In genomic region chrX:74428826-74429276, GRCm38 (mm10) we compare ENCODE assay signal across 7 mouse cellular contexts. TPM values are rescaled to one million over a fixed set of nuclear protein-coding genes. Genes with fewer than 3 reads are reported as not detected.
DNase-seq lines count a peak whose midpoint lies in the region; ATAC-seq and TF ChIP-seq lines count a peak whose summit lies in the region.

G6pdx (minus strand) TSS chrX:74429194.

- no peaks in the 10 kb centered on the region for H3K36me3 ChIP-seq in embryonic facial prominence, embryonic 12.5 days
- no peaks in the 10 kb centered on the region for H3K36me3 ChIP-seq in kidney, adult 2 months (ENCODE audit: control insufficient read depth, insufficient read depth, low read length)
- peaks cover 3% of the 10 kb centered on the region; the same call in 1 of the 2 replicates for H3K36me3 ChIP-seq in limb, embryonic 12.5 days
- no peaks in the 10 kb centered on the region for H3K36me3 ChIP-seq in midbrain, embryonic 15.5 days (replicated peaks)
- no peaks in the 10 kb centered on the region for H3K36me3 ChIP-seq in spleen, adult 2 months (ENCODE audit: control insufficient read depth, insufficient read depth, low read length)

- peak; percentile 33 for TF ChIP-seq POLR2A in kidney, adult 2 months (IDR thresholded peaks at IDR 0.05; ENCODE audit: low read depth, low read length)
- TF ChIP-seq POLR2A in spleen, adult 2 months (IDR thresholded peaks at IDR 0.05; ENCODE audit: low read depth, low read length), result peak; percentile 43

- H3K9me3 ChIP-seq in embryonic facial prominence, embryonic 12.5 days, result no peaks in the 10 kb centered on the region
- H3K9me3 ChIP-seq in limb, embryonic 12.5 days, result no peaks in the 10 kb centered on the region
- no peaks in the 10 kb centered on the region for H3K9me3 ChIP-seq in midbrain, embryonic 15.5 days

- H3K4me2 ChIP-seq in embryonic facial prominence, embryonic 12.5 days (replicated peaks), result peak within 1 kb of the TSS; percentile 56
- H3K4me2 ChIP-seq in limb, embryonic 12.5 days, result peak within 1 kb of the TSS; percentile 58
- peak within 1 kb of the TSS; percentile 63 for H3K4me2 ChIP-seq in midbrain, embryonic 15.5 days

- 0 out of 2 replicates have a peak, but pooled peaks have one; percentile 9 for TF ChIP-seq CTCF in kidney, adult 2 months (conservative IDR thresholded peaks at IDR 0.05; ENCODE audit: insufficient read depth, insufficient read length, low read depth, low read length)
- TF ChIP-seq CTCF in spleen, adult 2 months (IDR thresholded peaks at IDR 0.05; ENCODE audit: extremely low read depth, insufficient read depth, insufficient read length, insufficient replicate concordance), result no peak

- ATAC-seq in embryonic facial prominence, embryonic 12.5 days (ENCODE audit: insufficient number of reproducible peaks, insufficient read depth, low FRiP score, low TSS enrichment), result peak; percentile 83
- peak; percentile 78 for ATAC-seq in limb, embryonic 12.5 days (ENCODE audit: insufficient number of reproducible peaks, insufficient read depth, low FRiP score, low TSS enrichment, low read depth)
- peak; percentile 90 for ATAC-seq in midbrain, embryonic 15.5 days (replicated peaks)

- H3K4me3 ChIP-seq in embryonic facial prominence, embryonic 12.5 days, result peak within 1 kb of the TSS; percentile 50
- peak within 1 kb of the TSS; percentile 83 for H3K4me3 ChIP-seq in kidney, adult 2 months (ENCODE audit: insufficient read depth, low read depth, low read length)
- H3K4me3 ChIP-seq in limb, embryonic 12.5 days (replicated peaks), result peak within 1 kb of the TSS; percentile 52
- H3K4me3 ChIP-seq in midbrain, embryonic 15.5 days, result peak within 1 kb of the TSS; percentile 52
- peak within 1 kb of the TSS; percentile 94 for H3K4me3 ChIP-seq in spleen, adult 2 months (ENCODE audit: extremely low read depth, insufficient read depth, insufficient read length)

- WGBS in embryonic facial prominence, embryonic 12.5 days, result 12% methylated on average over 25 of the region's 25 CpGs
- 2% methylated on average over 25 of the region's 25 CpGs for WGBS in kidney, adult 2 months
- 20% methylated on average over 25 of the region's 25 CpGs for WGBS in limb, embryonic 12.5 days
- 29% methylated on average over 25 of the region's 25 CpGs for WGBS in midbrain, embryonic 15.5 days
- 24% methylated on average over 25 of the region's 25 CpGs for whole genome bisulfite sequencing in spleen, adult 2 months

- H3K27me3 ChIP-seq in embryonic facial prominence, embryonic 12.5 days, result no peaks in the 10 kb centered on the region
- no peaks in the 10 kb centered on the region for H3K27me3 ChIP-seq in kidney, adult 2 months (replicated peaks; ENCODE audit: control insufficient read depth, insufficient read depth, low read length)
- H3K27me3 ChIP-seq in limb, embryonic 12.5 days, result no peaks in the 10 kb centered on the region
- no peaks in the 10 kb centered on the region for H3K27me3 ChIP-seq in midbrain, embryonic 15.5 days (replicated peaks)
- H3K27me3 ChIP-seq in spleen, adult 2 months (ENCODE audit: control insufficient read depth, insufficient read depth, low read length), result no peaks in the 10 kb centered on the region

- no peaks in the 10 kb centered on the region for H3K4me1 ChIP-seq in embryonic facial prominence, embryonic 12.5 days
- 0 out of 2 replicates have a peak, but pooled peaks cover 7% of the 10 kb centered on the region for H3K4me1 ChIP-seq in kidney, adult 2 months (ENCODE audit: control insufficient read depth, insufficient read depth, low read length)
- no peaks in the 10 kb centered on the region; the same call in 1 of the 2 replicates for H3K4me1 ChIP-seq in limb, embryonic 12.5 days (replicated peaks)
- peaks cover 12% of the 10 kb centered on the region for H3K4me1 ChIP-seq in midbrain, embryonic 15.5 days
- H3K4me1 ChIP-seq in spleen, adult 2 months (ENCODE audit: control insufficient read depth, insufficient read depth, insufficient read length), result no peaks in the 10 kb centered on the region; the same call in 1 of the 2 replicates

- peak within 1 kb of the TSS; percentile 50 for H3K9ac ChIP-seq in embryonic facial prominence, embryonic 12.5 days
- H3K9ac ChIP-seq in limb, embryonic 12.5 days (replicated peaks), result peak within 1 kb of the TSS; percentile 58
- peak within 1 kb of the TSS; percentile 44 for H3K9ac ChIP-seq in midbrain, embryonic 15.5 days

- H3K27ac ChIP-seq in embryonic facial prominence, embryonic 12.5 days, result peak within 1 kb of the TSS; percentile 74
- peak within 1 kb of the TSS; percentile 96 for H3K27ac ChIP-seq in kidney, adult 2 months (ENCODE audit: insufficient read depth, low read depth, low read length)
- H3K27ac ChIP-seq in limb, embryonic 12.5 days, result peak within 1 kb of the TSS; percentile 86
- peak within 1 kb of the TSS; percentile 92 for H3K27ac ChIP-seq in midbrain, embryonic 15.5 days
- peak within 1 kb of the TSS; percentile 93 for H3K27ac ChIP-seq in spleen, adult 2 months (ENCODE audit: insufficient read depth, low read length)

- DNase-seq in adrenal gland, postnatal 25 days, result peak; percentile 87
- DNase-seq in heart, adult 18-20 months, result peak; percentile 91 to 92
- peak; percentile 92 for DNase-seq in kidney, adult 2 months
- DNase-seq in spleen, adult 2 months (ENCODE audit: low read depth in 1 of 2, low spot score in 2 of 2), result peak; percentile 80 to 85

RNA-seq across cellular contexts. Expression of gene G6pdx, which starts in this region (rescaled TPM):
- 144 and 163 TPM in 2 replicates for total RNA-seq in adrenal gland, postnatal 25 days (2021)
- 47.6 and 51.3 TPM in 2 replicates for polyA plus RNA-seq in embryonic facial prominence, embryonic 12.5 days (2016; fragmentation: Nextera tagmentation; extraction: Ambion mirVana)
- total RNA-seq in heart, adult 18-20 months (2021), result 10 to 100 TPM in 1 of 2 experiments, 1 to 10 TPM in 1; 5.8 to 10.6 TPM
- polyA plus RNA-seq in kidney, adult 2 months (2012; rRNA removed), result 34.1 and 34.8 TPM in 2 replicates
- 44.1 and 46.0 TPM in 2 replicates for polyA plus RNA-seq in limb, embryonic 12.5 days (2016; fragmentation: Nextera tagmentation; extraction: Ambion mirVana)
- polyA plus RNA-seq in midbrain, embryonic 15.5 days (2015; fragmentation: Nextera tagmentation; extraction: Ambion mirVana), result 56.6 and 57.4 TPM in 2 replicates
- polyA plus RNA-seq in spleen, adult 2 months (2012; rRNA removed), result 18.9 and 19.7 TPM in 2 replicates

Comparison
In these comparisons a context has a peak if more than half of its experiments do, and no peak if none do; other contexts are left out.
1. Peak in every context shown above with its lines: DNase-seq, ATAC-seq, H3K4me3 ChIP-seq and H3K27ac ChIP-seq.
2. RNA of gene G6pdx (total RNA-seq): 144 to 163 TPM in adrenal gland, postnatal 25 days; 5.8 to 10.6 TPM in heart, adult 18-20 months; every median in the first group is over 10 times any median in the second.